Mouse (Mus musculus): Measurements from ENCODE around the gene Hist1h4a. TPM values are rescaled to one million over a fixed set of nuclear protein-coding genes. Genes with fewer than 3 reads are reported as not detected.
"Not testable (repeated sequence)": the region's sequence is repeated elsewhere in the genome, so short reads cannot be mapped to it uniquely, and the experiment has no call there.

The Hist1h4a gene
- polyA plus RNA-seq, 1 experiment from 2014 or later, result 0.65 TPM

GRCm38 (mm10) chr13:23729706-23730105 lies 31.3 kb downstream of the Hist1h4a start:
- no peaks in the 10 kb centered on the region for H3K27me3 ChIP-seq (replicated peaks; ENCODE audit: control insufficient read depth, insufficient read depth, low read length)
- no peak overlapping the region for H3K4me2 ChIP-seq (ENCODE audit: low read length)
- no peaks in the 10 kb centered on the region for H3K9me3 ChIP-seq (ENCODE audit: control insufficient read depth, low read length)
- H3K36me3 ChIP-seq (ENCODE audit: control insufficient read depth, insufficient read depth, low read length), result no peaks in the 10 kb centered on the region
- H3K4me3 ChIP-seq (ENCODE audit: low read depth, low read length), result no peak overlapping the region
- no peaks in the 10 kb centered on the region for H3K4me1 ChIP-seq (replicated peaks; ENCODE audit: control insufficient read depth, insufficient read depth, low read length)
- no peak overlapping the region for H3K27ac ChIP-seq (ENCODE audit: low read depth)
- 92% methylated on average over 5 of the region's 5 CpGs for WGBS
- DNase-seq (ENCODE audit: low spot score), result no peak
- ATAC-seq (replicated peaks; ENCODE audit: low FRiP score, low TSS enrichment, low read depth), result no peak
- H3K9ac ChIP-seq (ENCODE audit: low read length), result no peak overlapping the region

GRCm38 (mm10) chr13:23729192-23729525 lies 31.9 kb downstream of the Hist1h4a start:
- Histone ChIP-seq H3K4me3 (ENCODE audit: low read depth, low read length) (no peak overlapping the region), H3K27me3 (replicated peaks; ENCODE audit: control insufficient read depth, insufficient read depth, low read length) (no peaks in the 10 kb centered on the region), H3K9ac (ENCODE audit: low read length) (no peak overlapping the region), H3K27ac (ENCODE audit: low read depth) (no peak overlapping the region), H3K9me3 (ENCODE audit: control insufficient read depth, low read length) (no peaks in the 10 kb centered on the region), H3K4me2 (ENCODE audit: low read length) (no peak overlapping the region), H3K4me1 (replicated peaks; ENCODE audit: control insufficient read depth, insufficient read depth, low read length) (no peaks in the 10 kb centered on the region), H3K36me3 (ENCODE audit: control insufficient read depth, insufficient read depth, low read length) (no peaks in the 10 kb centered on the region)
- no peak for DNase-seq (ENCODE audit: low spot score)
- no peak for ATAC-seq (replicated peaks; ENCODE audit: low FRiP score, low TSS enrichment, low read depth)
- WGBS, result 88% methylated on average over 9 of the region's 9 CpGs

GRCm38 (mm10) chr13:23728472-23729191 lies 32.4 kb downstream of the Hist1h4a start:
- Histone ChIP-seq H3K27me3 (replicated peaks; ENCODE audit: control insufficient read depth, insufficient read depth, low read length) (no peaks in the 10 kb centered on the region), H3K9me3 (ENCODE audit: control insufficient read depth, low read length) (no peaks in the 10 kb centered on the region), H3K4me1 (replicated peaks; ENCODE audit: control insufficient read depth, insufficient read depth, low read length) (no peaks in the 10 kb centered on the region), H3K27ac (ENCODE audit: low read depth) (no peak overlapping the region), H3K4me3 (ENCODE audit: low read depth, low read length) (no peak overlapping the region), H3K9ac (ENCODE audit: low read length) (no peak overlapping the region), H3K4me2 (ENCODE audit: low read length) (no peak overlapping the region), H3K36me3 (ENCODE audit: control insufficient read depth, insufficient read depth, low read length) (no peaks in the 10 kb centered on the region)
- ATAC-seq (replicated peaks; ENCODE audit: low FRiP score, low TSS enrichment, low read depth) (no peak), DNase-seq (ENCODE audit: low spot score) (no peak)
- whole genome bisulfite sequencing, result 90% methylated on average over 18 of the region's 18 CpGs

GRCm38 (mm10) chr13:23725213-23725612 lies 35.8 kb downstream of the Hist1h4a start:
- DNase-seq (ENCODE audit: low spot score) (no peak), ATAC-seq (replicated peaks; ENCODE audit: low FRiP score, low TSS enrichment, low read depth) (no peak)
- H3K4me1 ChIP-seq (replicated peaks; ENCODE audit: control insufficient read depth, insufficient read depth, low read length), result no peaks in the 10 kb centered on the region
- H3K9ac ChIP-seq (ENCODE audit: low read length), result no peak overlapping the region
- H3K4me3 ChIP-seq (ENCODE audit: low read depth, low read length), result no peak overlapping the region
- no peaks in the 10 kb centered on the region for H3K36me3 ChIP-seq (ENCODE audit: control insufficient read depth, insufficient read depth, low read length)
- no peaks in the 10 kb centered on the region for H3K9me3 ChIP-seq (ENCODE audit: control insufficient read depth, low read length)
- no peak overlapping the region for H3K4me2 ChIP-seq (ENCODE audit: low read length)
- no peaks in the 10 kb centered on the region for H3K27me3 ChIP-seq (replicated peaks; ENCODE audit: control insufficient read depth, insufficient read depth, low read length)
- no CpG with 5 or more reads among the region's 1 CpGs for WGBS
- no peak overlapping the region for H3K27ac ChIP-seq (ENCODE audit: low read depth)

GRCm38 (mm10) chr13:23724239-23724638 lies 36.8 kb downstream of the Hist1h4a start:
- H3K4me2 ChIP-seq (ENCODE audit: low read length), result no peak overlapping the region
- H3K27ac ChIP-seq (ENCODE audit: low read depth), result no peak overlapping the region
- no peak overlapping the region for H3K9ac ChIP-seq (ENCODE audit: low read length)
- DNase-seq (ENCODE audit: low spot score) (no peak), ATAC-seq (replicated peaks; ENCODE audit: low FRiP score, low TSS enrichment, low read depth) (no peak)
- H3K27me3 ChIP-seq (replicated peaks; ENCODE audit: control insufficient read depth, insufficient read depth, low read length), result no peaks in the 10 kb centered on the region
- H3K9me3 ChIP-seq (ENCODE audit: control insufficient read depth, low read length), result no peaks in the 10 kb centered on the region
- H3K36me3 ChIP-seq (ENCODE audit: control insufficient read depth, insufficient read depth, low read length), result no peaks in the 10 kb centered on the region
- no peaks in the 10 kb centered on the region for H3K4me1 ChIP-seq (replicated peaks; ENCODE audit: control insufficient read depth, insufficient read depth, low read length)
- no peak overlapping the region for H3K4me3 ChIP-seq (ENCODE audit: low read depth, low read length)
- 75% methylated on average over 4 of the region's 4 CpGs for WGBS

- not testable (repeated sequence) for H3K4me3 ChIP-seq (ENCODE audit: low read depth, low read length); ATAC-seq (replicated peaks; ENCODE audit: low FRiP score, low TSS enrichment, low read depth); H3K36me3 ChIP-seq (ENCODE audit: control insufficient read depth, insufficient read depth, low read length); H3K4me1 ChIP-seq (replicated peaks; ENCODE audit: control insufficient read depth, insufficient read depth, low read length); H3K27ac ChIP-seq (ENCODE audit: low read depth); H3K27me3 ChIP-seq (replicated peaks; ENCODE audit: control insufficient read depth, insufficient read depth, low read length); H3K4me2 ChIP-seq (ENCODE audit: low read length); H3K9ac ChIP-seq (ENCODE audit: low read length); H3K9me3 ChIP-seq (ENCODE audit: control insufficient read depth, low read length); DNase-seq (ENCODE audit: low spot score)
- WGBS, result 12% methylated on average over 2 of the region's 2 CpGs
Measured at GRCm38 (mm10) chr13:23717593-23718245, 43.3 kb downstream of the Hist1h4a start.

- Histone ChIP-seq H3K9me3 (ENCODE audit: control insufficient read depth, low read length) (no peaks in the 10 kb centered on the region), H3K4me2 (ENCODE audit: low read length) (no peak overlapping the region), H3K4me3 (ENCODE audit: low read depth, low read length) (no peak overlapping the region), H3K27ac (ENCODE audit: low read depth) (no peak overlapping the region), H3K27me3 (replicated peaks; ENCODE audit: control insufficient read depth, insufficient read depth, low read length) (no peaks in the 10 kb centered on the region), H3K36me3 (ENCODE audit: control insufficient read depth, insufficient read depth, low read length) (no peaks in the 10 kb centered on the region), H3K9ac (ENCODE audit: low read length) (no peak overlapping the region), H3K4me1 (replicated peaks; ENCODE audit: control insufficient read depth, insufficient read depth, low read length) (no peaks in the 10 kb centered on the region)
- 49% methylated on average over 11 of the region's 11 CpGs for WGBS
- ATAC-seq (replicated peaks; ENCODE audit: low FRiP score, low TSS enrichment, low read depth) (no peak), DNase-seq (ENCODE audit: low spot score) (no peak)
Measured at GRCm38 (mm10) chr13:23717176-23717575, 43.9 kb downstream of the Hist1h4a start.

GRCm38 (mm10) chr13:23716261-23717042 lies 44.6 kb downstream of the Hist1h4a start:
- Histone ChIP-seq H3K4me3 (ENCODE audit: low read depth, low read length) (no peak overlapping the region), H3K36me3 (ENCODE audit: control insufficient read depth, insufficient read depth, low read length) (no peaks in the 10 kb centered on the region), H3K9ac (ENCODE audit: low read length) (no peak overlapping the region), H3K27ac (ENCODE audit: low read depth) (no peak overlapping the region), H3K9me3 (ENCODE audit: control insufficient read depth, low read length) (no peaks in the 10 kb centered on the region), H3K27me3 (replicated peaks; ENCODE audit: control insufficient read depth, insufficient read depth, low read length) (no peaks in the 10 kb centered on the region), H3K4me2 (ENCODE audit: low read length) (no peak overlapping the region), H3K4me1 (replicated peaks; ENCODE audit: control insufficient read depth, insufficient read depth, low read length) (no peaks in the 10 kb centered on the region)
- no peak for ATAC-seq (replicated peaks; ENCODE audit: low FRiP score, low TSS enrichment, low read depth)
- WGBS, result 86% methylated on average over 5 of the region's 5 CpGs
- DNase-seq (ENCODE audit: low spot score), result no peak
